Comparison of ENCODE assay signal across 33 mouse cellular contexts in the genomic region with DNA sequence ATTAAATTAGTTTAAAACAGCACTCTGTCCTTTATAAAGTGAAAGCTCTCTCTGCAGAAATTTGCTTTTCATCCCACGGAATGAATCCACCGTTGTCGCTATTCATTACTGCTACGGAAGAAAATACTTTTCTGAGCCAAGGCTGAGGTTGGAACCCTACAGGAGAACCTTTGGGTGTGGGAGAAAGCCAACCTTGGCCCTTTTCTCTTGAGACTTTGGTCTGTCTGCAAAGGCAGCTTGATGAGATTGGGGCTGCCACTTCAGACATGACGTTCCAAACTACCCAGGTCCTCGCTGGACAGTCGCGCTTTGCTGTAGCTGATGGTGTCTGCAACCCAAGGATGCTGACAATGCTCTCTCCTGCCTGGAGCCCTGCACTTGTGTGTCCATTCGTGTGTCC. TPM values are rescaled to one million over a fixed set of nuclear protein-coding genes. Genes with fewer than 3 reads are reported as not detected.
DNase-seq lines count a peak whose midpoint lies in the region; ATAC-seq and TF ChIP-seq lines count a peak whose summit lies in the region.
"Had no signal": no experiment of that assay in that cellular context is flagged by ENCODE, and none has a peak within 500 bp of the region (broad histone marks: within the 10 kb centered on the region; RNA-seq: fewer than 3 reads in every experiment).

No protein-coding gene starts in this region.

- H3K4me1 ChIP-seq in forebrain, embryonic 11.5 days (replicated peaks; ENCODE audit: control insufficient read depth, insufficient read depth, low read length): peaks cover 2% of the 10 kb centered on the region
- peaks cover 16% of the 10 kb centered on the region for H3K4me1 ChIP-seq in forebrain, embryonic 12.5 days
- peaks cover 7% of the 10 kb centered on the region for H3K4me1 ChIP-seq in midbrain, embryonic 11.5 days (ENCODE audit: control insufficient read depth, insufficient read depth, low read length)
- H3K4me1 ChIP-seq in midbrain, embryonic 13.5 days (replicated peaks): peaks cover 20% of the 10 kb centered on the region
- peaks cover 7% of the 10 kb centered on the region; the same call in 1 of the 2 replicates for H3K4me1 ChIP-seq in intestine, embryonic 16.5 days (ENCODE audit: control insufficient read depth, insufficient read depth, low read length)
- H3K4me1 ChIP-seq in small intestine, adult 2 months (ENCODE audit: control insufficient read depth, insufficient read depth, insufficient read length, low read length): peaks cover 21% of the 10 kb centered on the region; the same call in 1 of the 2 replicates

- TF ChIP-seq CTCF in small intestine, adult 2 months (IDR thresholded peaks at IDR 0.05; ENCODE audit: extremely low read depth, insufficient read length, insufficient replicate concordance, low read depth, low read length): no peak

- no peaks in the 10 kb centered on the region for H3K9me3 ChIP-seq in forebrain, embryonic 11.5 days (ENCODE audit: control insufficient read depth, low read length)
- no peaks in the 10 kb centered on the region for H3K9me3 ChIP-seq in forebrain, embryonic 12.5 days
- no peaks in the 10 kb centered on the region for H3K9me3 ChIP-seq in midbrain, embryonic 11.5 days (ENCODE audit: control insufficient read depth, low read length)
- H3K9me3 ChIP-seq in midbrain, embryonic 13.5 days: no peaks in the 10 kb centered on the region
- no peaks in the 10 kb centered on the region for H3K9me3 ChIP-seq in intestine, embryonic 16.5 days (ENCODE audit: control insufficient read depth, low read length)
- H3K9me3 ChIP-seq: embryonic facial prominence, embryonic 12.5 days; embryonic facial prominence, embryonic 15.5 days; forebrain, embryonic 13.5 days; heart, embryonic 10.5 days had no signal

- peak; percentile 48 for DNase-seq in forebrain, embryonic 11.5 days (ENCODE audit: low spot score)
- DNase-seq in midbrain, embryonic 11.5 days (ENCODE audit: low spot score, missing footprints): peak; percentile 94
- DNase-seq in layer of hippocampus, adult 18-20 months (ENCODE audit: low spot score in 2 of 2): no peak
- DNase-seq in cerebellum, adult 8-10 months: no peak
- DNase-seq: adrenal gland, adult 8-10 months; adrenal gland, postnatal 25 days; cerebellum, adult 11-12 months; cerebellum, adult 9-10 months; cerebellum, postnatal 25 days; gastrocnemius, postnatal 10 days; gastrocnemius, postnatal 36 days; heart, adult 2 months had no signal

- H3K4me2 ChIP-seq in forebrain, embryonic 11.5 days (ENCODE audit: low read depth, low read length, severe bottlenecking): no peak overlapping the region
- H3K4me2 ChIP-seq in forebrain, embryonic 12.5 days: no peak overlapping the region
- no peak overlapping the region for H3K4me2 ChIP-seq in midbrain, embryonic 11.5 days
- H3K4me2 ChIP-seq in midbrain, embryonic 13.5 days (replicated peaks): no peak overlapping the region
- peak overlapping the region; percentile 42 for H3K4me2 ChIP-seq in intestine, embryonic 16.5 days (ENCODE audit: low read depth, low read length)
- H3K4me2 ChIP-seq: embryonic facial prominence, embryonic 12.5 days; embryonic facial prominence, embryonic 15.5 days; forebrain, embryonic 13.5 days; hindbrain, embryonic 14.5 days had no signal

- H3K36me3 ChIP-seq in forebrain, embryonic 11.5 days (ENCODE audit: control insufficient read depth, insufficient read depth, low read length): no peaks in the 10 kb centered on the region
- no peaks in the 10 kb centered on the region for H3K36me3 ChIP-seq in forebrain, embryonic 12.5 days (replicated peaks)
- H3K36me3 ChIP-seq in midbrain, embryonic 11.5 days (ENCODE audit: control insufficient read depth, insufficient read depth, low read length): no peaks in the 10 kb centered on the region
- H3K36me3 ChIP-seq in midbrain, embryonic 13.5 days: no peaks in the 10 kb centered on the region
- H3K36me3 ChIP-seq in intestine, embryonic 16.5 days (ENCODE audit: control insufficient read depth, insufficient read depth, low read length): no peaks in the 10 kb centered on the region
- H3K36me3 ChIP-seq in small intestine, adult 2 months (ENCODE audit: control insufficient read depth, insufficient read depth, low read length): peaks cover 7% of the 10 kb centered on the region; the same call in 1 of the 2 replicates
- H3K36me3 ChIP-seq: embryonic facial prominence, embryonic 12.5 days; embryonic facial prominence, embryonic 15.5 days; heart, embryonic 10.5 days had no signal

- no peak overlapping the region for H3K9ac ChIP-seq in forebrain, embryonic 11.5 days (ENCODE audit: low read length)
- no peak overlapping the region for H3K9ac ChIP-seq in forebrain, embryonic 12.5 days
- no peak overlapping the region for H3K9ac ChIP-seq in midbrain, embryonic 11.5 days (ENCODE audit: low read length)
- H3K9ac ChIP-seq in midbrain, embryonic 13.5 days (replicated peaks): no peak overlapping the region
- peak overlapping the region; percentile 92; the same call in 1 of the 2 replicates for H3K9ac ChIP-seq in intestine, embryonic 16.5 days (ENCODE audit: low read depth, low read length)
- H3K9ac ChIP-seq: embryonic facial prominence, embryonic 12.5 days; embryonic facial prominence, embryonic 15.5 days; forebrain, embryonic 13.5 days; hindbrain, embryonic 14.5 days had no signal

- H3K27ac ChIP-seq in forebrain, embryonic 11.5 days (ENCODE audit: low read depth, low read length): no peak overlapping the region
- no peak overlapping the region for H3K27ac ChIP-seq in forebrain, embryonic 12.5 days
- no peak overlapping the region for H3K27ac ChIP-seq in midbrain, embryonic 11.5 days (ENCODE audit: low read depth, low read length)
- H3K27ac ChIP-seq in midbrain, embryonic 13.5 days: no peak overlapping the region
- peak overlapping the region; percentile 96 for H3K27ac ChIP-seq in intestine, embryonic 16.5 days (ENCODE audit: low read length)
- peak overlapping the region; percentile 60 for H3K27ac ChIP-seq in small intestine, adult 2 months (ENCODE audit: insufficient read depth, low read depth, low read length)
- H3K27ac ChIP-seq: embryonic facial prominence, embryonic 12.5 days; embryonic facial prominence, embryonic 15.5 days; forebrain, embryonic 13.5 days; heart, adult 2 months; heart, embryonic 10.5 days; hindbrain, embryonic 14.5 days; hindbrain, postnatal 0 days had no signal

- peaks cover 99% of the 10 kb centered on the region for H3K27me3 ChIP-seq in forebrain, embryonic 11.5 days (ENCODE audit: control insufficient read depth, insufficient read depth, low read length)
- H3K27me3 ChIP-seq in forebrain, embryonic 12.5 days: peaks cover 99% of the 10 kb centered on the region
- peaks cover 100% of the 10 kb centered on the region for H3K27me3 ChIP-seq in midbrain, embryonic 11.5 days (ENCODE audit: control insufficient read depth, insufficient read depth, low read length)
- peaks cover 100% of the 10 kb centered on the region for H3K27me3 ChIP-seq in midbrain, embryonic 13.5 days
- H3K27me3 ChIP-seq in intestine, embryonic 16.5 days (replicated peaks; ENCODE audit: control insufficient read depth, insufficient read depth, low read length): peaks cover 68% of the 10 kb centered on the region
- no peaks in the 10 kb centered on the region for H3K27me3 ChIP-seq in small intestine, adult 2 months (ENCODE audit: control insufficient read depth, insufficient read depth, low read length)

- ATAC-seq in forebrain, embryonic 11.5 days (replicated peaks; ENCODE audit: low FRiP score): no peak
- no peak for ATAC-seq in forebrain, embryonic 12.5 days (ENCODE audit: low FRiP score)
- ATAC-seq in midbrain, embryonic 11.5 days (ENCODE audit: low FRiP score): no peak
- ATAC-seq in midbrain, embryonic 13.5 days: no peak
- ATAC-seq in intestine, embryonic 16.5 days: no peak
- ATAC-seq: activated CD4-positive, CD25-positive, alpha-beta regulatory T cell, adult 4 months; forebrain, embryonic 13.5 days; forebrain, embryonic 16.5 days; hindbrain, postnatal 0 days had no signal

- WGBS in forebrain, embryonic 11.5 days: 7% methylated on average over 9 of the region's 9 CpGs
- 3% methylated on average over 9 of the region's 9 CpGs for WGBS in forebrain, embryonic 12.5 days
- WGBS in midbrain, embryonic 11.5 days: 7% methylated on average over 9 of the region's 9 CpGs
- 4% methylated on average over 9 of the region's 9 CpGs for WGBS in midbrain, embryonic 13.5 days
- WGBS in intestine, embryonic 16.5 days: 22% methylated on average over 9 of the region's 9 CpGs
- 11% methylated on average over 9 of the region's 9 CpGs for WGBS in small intestine, adult 2 months

- TF ChIP-seq POLR2A in small intestine, adult 2 months (IDR thresholded peaks at IDR 0.05; ENCODE audit: low read depth, low read length): no peak

- no peak overlapping the region for H3K4me3 ChIP-seq in forebrain, embryonic 11.5 days (ENCODE audit: low read depth, low read length)
- H3K4me3 ChIP-seq in forebrain, embryonic 12.5 days (replicated peaks): no peak overlapping the region
- no peak overlapping the region for H3K4me3 ChIP-seq in midbrain, embryonic 11.5 days (ENCODE audit: low read depth, low read length)
- H3K4me3 ChIP-seq in midbrain, embryonic 13.5 days (replicated peaks): no peak overlapping the region
- peak overlapping the region; percentile 68 for H3K4me3 ChIP-seq in intestine, embryonic 16.5 days (ENCODE audit: low read length)
- H3K4me3 ChIP-seq in small intestine, adult 2 months (ENCODE audit: low read depth, low read length): peak overlapping the region; percentile 34
- H3K4me3 ChIP-seq: embryonic facial prominence, embryonic 12.5 days; embryonic facial prominence, embryonic 15.5 days; forebrain, embryonic 13.5 days; heart, adult 2 months; heart, embryonic 10.5 days had no signal

RNA-seq across cellular contexts. Expression of a gene that starts 1.4 kb away (rescaled TPM):
- polyA plus RNA-seq in forebrain, embryonic 11.5 days (2014; fragmentation: Nextera tagmentation; extraction: Ambion mirVana): not detected in 2 replicates
- polyA plus RNA-seq in forebrain, embryonic 12.5 days (2016; fragmentation: Nextera tagmentation; extraction: Ambion mirVana): not detected in 2 replicates
- polyA plus RNA-seq in midbrain, embryonic 11.5 days (2014; fragmentation: Nextera tagmentation; extraction: Ambion mirVana): not detected in 2 replicates
- not detected in 2 replicates for polyA plus RNA-seq in midbrain, embryonic 13.5 days (2015; fragmentation: Nextera tagmentation; extraction: Ambion mirVana)
- polyA plus RNA-seq in intestine, embryonic 16.5 days (2015; fragmentation: Nextera tagmentation; extraction: Ambion mirVana): 42.1 and 46.2 TPM in 2 replicates
- 116 and 344 TPM in 2 replicates for polyA plus RNA-seq in small intestine, adult 2 months (2012; rRNA removed)
- not detected for total RNA-seq in layer of hippocampus, adult 18-20 months (2021)
- total RNA-seq: adrenal gland, adult 8-10 months; adrenal gland, postnatal 25 days; common myeloid progenitor, adult 5-6 weeks; gastrocnemius, adult 18-20 months; gastrocnemius, postnatal 10 days; gastrocnemius, postnatal 36 days; granulocyte monocyte progenitor cell, adult 5-6 weeks; heart, adult 2 months; heart, postnatal 25 days; hindbrain, postnatal 0 days had no signal
- polyA plus RNA-seq: activated CD4-positive, CD25-positive, alpha-beta regulatory T cell, adult 4 months; brain, embryonic 14.5 days; embryonic facial prominence, embryonic 12.5 days; embryonic facial prominence, embryonic 15.5 days; forebrain, embryonic 13.5 days; forebrain, embryonic 16.5 days; heart, adult 2 months; heart, embryonic 10.5 days; heart, embryonic 14.5 days; heart, postnatal 0 days; hindbrain, embryonic 14.5 days; hindbrain, postnatal 0 days had no signal

RNA-seq across cellular contexts. Expression of a gene that starts 13.8 kb away (rescaled TPM):
- not detected in 2 replicates for polyA plus RNA-seq in forebrain, embryonic 11.5 days (2014; fragmentation: Nextera tagmentation; extraction: Ambion mirVana)
- not detected in 2 replicates for polyA plus RNA-seq in forebrain, embryonic 12.5 days (2016; fragmentation: Nextera tagmentation; extraction: Ambion mirVana)
- polyA plus RNA-seq in midbrain, embryonic 11.5 days (2014; fragmentation: Nextera tagmentation; extraction: Ambion mirVana): not detected in 2 replicates
- not detected in 2 replicates for polyA plus RNA-seq in midbrain, embryonic 13.5 days (2015; fragmentation: Nextera tagmentation; extraction: Ambion mirVana)
- 2.6 TPM in 2 replicates for polyA plus RNA-seq in intestine, embryonic 16.5 days (2015; fragmentation: Nextera tagmentation; extraction: Ambion mirVana)
- polyA plus RNA-seq in small intestine, adult 2 months (2012; rRNA removed): 3.1 and 4.7 TPM in 2 replicates
- not detected for total RNA-seq in layer of hippocampus, adult 18-20 months (2021)
- total RNA-seq: common myeloid progenitor, adult 5-6 weeks; ES-E14; gastrocnemius, adult 18-20 months; gastrocnemius, postnatal 10 days; gastrocnemius, postnatal 36 days; granulocyte monocyte progenitor cell, adult 5-6 weeks; heart, adult 2 months; heart, postnatal 25 days; hematopoietic stem cell, adult 5-6 weeks; hindbrain, postnatal 0 days had no signal
- polyA plus RNA-seq: activated CD4-positive, CD25-positive, alpha-beta regulatory T cell, adult 4 months; brain, embryonic 14.5 days; embryonic facial prominence, embryonic 12.5 days; embryonic facial prominence, embryonic 15.5 days; forebrain, embryonic 13.5 days; forebrain, embryonic 16.5 days; heart, adult 2 months; heart, embryonic 10.5 days; heart, embryonic 14.5 days; heart, postnatal 0 days; hindbrain, embryonic 14.5 days; hindbrain, postnatal 0 days had no signal

RNA-seq across cellular contexts. Expression of a gene that starts 38.7 kb away (rescaled TPM):
- not detected in 2 replicates for polyA plus RNA-seq in forebrain, embryonic 11.5 days (2014; fragmentation: Nextera tagmentation; extraction: Ambion mirVana)
- polyA plus RNA-seq in forebrain, embryonic 12.5 days (2016; fragmentation: Nextera tagmentation; extraction: Ambion mirVana): not detected in 2 replicates
- polyA plus RNA-seq in midbrain, embryonic 11.5 days (2014; fragmentation: Nextera tagmentation; extraction: Ambion mirVana): not detected in 2 replicates
- polyA plus RNA-seq in midbrain, embryonic 13.5 days (2015; fragmentation: Nextera tagmentation; extraction: Ambion mirVana): not detected in 2 replicates
- polyA plus RNA-seq in intestine, embryonic 16.5 days (2015; fragmentation: Nextera tagmentation; extraction: Ambion mirVana): 3.8 and 5.3 TPM in 2 replicates
- 0.32 and 65.5 TPM in 2 replicates for polyA plus RNA-seq in small intestine, adult 2 months (2012; rRNA removed)
- not detected for total RNA-seq in layer of hippocampus, adult 18-20 months (2021)
- total RNA-seq: adrenal gland, adult 8-10 months; adrenal gland, postnatal 25 days; common myeloid progenitor, adult 5-6 weeks; gastrocnemius, adult 18-20 months; gastrocnemius, postnatal 10 days; gastrocnemius, postnatal 36 days; granulocyte monocyte progenitor cell, adult 5-6 weeks; heart, adult 2 months; heart, postnatal 25 days; hematopoietic stem cell, adult 5-6 weeks; hindbrain, postnatal 0 days had no signal
- polyA plus RNA-seq: activated CD4-positive, CD25-positive, alpha-beta regulatory T cell, adult 4 months; brain, embryonic 14.5 days; embryonic facial prominence, embryonic 12.5 days; embryonic facial prominence, embryonic 15.5 days; forebrain, embryonic 13.5 days; forebrain, embryonic 16.5 days; heart, adult 2 months; heart, embryonic 14.5 days; heart, postnatal 0 days; hindbrain, embryonic 14.5 days; hindbrain, postnatal 0 days had no signal

Comparison
In these comparisons a context has a peak if more than half of its experiments do, and no peak if none do; other contexts are left out.
1. DNase-seq: peak in forebrain, embryonic 11.5 days (single experiment) and midbrain, embryonic 11.5 days (single experiment); none in layer of hippocampus, adult 18-20 months (0 of 2) and cerebellum, adult 8-10 months (single experiment).
2. H3K27ac ChIP-seq: peak in intestine, embryonic 16.5 days (single experiment) and small intestine, adult 2 months (single experiment); none in forebrain, embryonic 11.5 days (single experiment), forebrain, embryonic 12.5 days (single experiment), midbrain, embryonic 11.5 days (single experiment) and midbrain, embryonic 13.5 days (single experiment).
3. H3K4me3 ChIP-seq: peak in intestine, embryonic 16.5 days (single experiment) and small intestine, adult 2 months (single experiment); none in forebrain, embryonic 11.5 days (single experiment), forebrain, embryonic 12.5 days (single experiment), midbrain, embryonic 11.5 days (single experiment) and midbrain, embryonic 13.5 days (single experiment).
4. RNA of a gene that starts 1.4 kb away (polyA plus RNA-seq): 116 to 344 TPM in small intestine, adult 2 months and 42.1 to 46.2 TPM in intestine, embryonic 16.5 days; not detected in forebrain, embryonic 11.5 days, not detected in forebrain, embryonic 12.5 days, not detected in midbrain, embryonic 11.5 days and not detected in midbrain, embryonic 13.5 days; every median in the first group is over 10 times any median in the second.